Mouse (Mus musculus) kidney, postnatal 4 days (tissue): ENCODE measurements around the gene Trp53inp2.

Source experiments
- DNase-seq, 2 experiments: peaks; one replicate each; pipeline ENCODE4 v3.0.0; 2021; ENCODE audit warnings: mixed read lengths in 2 of 2

Trp53inp2 gene

GRCm38 (mm10) chr2:155385731-155386533 lies 5.1 kb downstream of the Trp53inp2 start:
- DNase-seq, result peak; percentile 6 to 18

DNA sequence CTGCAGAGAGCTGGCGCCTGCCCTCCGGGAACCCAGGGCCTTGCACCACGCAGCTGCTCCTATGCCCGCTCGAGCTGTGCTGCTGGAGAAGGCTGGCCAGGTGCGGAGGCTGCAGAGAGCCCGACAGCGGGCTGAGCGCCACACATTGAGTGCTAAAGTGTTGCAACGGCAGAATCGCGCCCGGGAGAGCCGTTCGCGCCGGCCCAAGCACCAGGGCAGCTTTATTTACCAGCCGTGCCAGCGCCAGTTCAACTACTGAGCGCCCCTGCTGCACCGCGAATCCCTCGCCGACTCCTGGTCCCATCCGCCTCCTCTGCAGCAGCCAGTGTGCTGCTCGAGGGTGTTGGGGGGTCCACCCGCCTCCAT lies 5.7 kb downstream of the Trp53inp2 start:
- DNase-seq, result peak; percentile 18 to 23

DNA sequence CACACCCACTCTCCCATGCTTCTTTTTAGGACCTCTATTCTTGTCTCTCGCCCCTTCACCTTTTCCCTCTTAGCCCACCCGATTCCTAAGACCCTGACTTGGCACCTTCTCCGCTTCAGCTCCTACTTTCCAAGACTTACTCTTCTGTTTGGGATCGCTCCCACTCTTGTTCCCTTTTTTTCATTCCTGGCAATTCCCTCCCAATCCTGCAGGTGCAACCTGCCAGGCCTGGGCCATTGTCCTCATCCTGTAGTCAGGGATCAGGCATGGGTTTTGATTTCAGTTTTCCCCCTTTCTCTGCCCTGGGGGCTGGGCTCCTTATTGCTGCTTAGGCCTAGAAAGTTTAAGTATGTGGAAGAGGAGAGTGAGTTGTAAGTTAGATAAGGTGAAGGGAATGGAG lies 6.2 kb downstream of the Trp53inp2 start:
- peak in 1 of 2 experiments; percentile 10 for DNase-seq

GRCm38 (mm10) chr2:155388573-155388972 lies 7.7 kb downstream of the Trp53inp2 start:
- DNase-seq, result no peak

DNA sequence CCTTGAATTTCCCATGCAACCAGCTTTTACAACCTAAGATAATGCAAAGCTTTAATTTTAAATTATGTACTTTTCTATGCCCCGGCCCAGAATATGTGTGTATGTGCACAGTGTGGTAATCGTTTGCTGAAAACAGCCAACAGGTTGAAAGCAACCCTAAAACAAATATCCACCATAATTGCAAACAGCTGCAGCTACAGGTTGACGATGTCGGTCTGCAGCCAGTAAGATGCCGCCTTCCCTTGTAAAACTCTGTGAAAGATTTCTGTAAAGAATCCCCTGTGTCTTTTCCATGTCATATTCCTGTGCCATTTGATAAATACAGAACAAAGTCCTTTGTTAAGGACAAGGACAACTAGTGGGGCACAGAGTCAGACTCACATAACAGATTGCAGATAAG lies 13.7 kb downstream of the Trp53inp2 start:
- no peak for DNase-seq

DNA sequence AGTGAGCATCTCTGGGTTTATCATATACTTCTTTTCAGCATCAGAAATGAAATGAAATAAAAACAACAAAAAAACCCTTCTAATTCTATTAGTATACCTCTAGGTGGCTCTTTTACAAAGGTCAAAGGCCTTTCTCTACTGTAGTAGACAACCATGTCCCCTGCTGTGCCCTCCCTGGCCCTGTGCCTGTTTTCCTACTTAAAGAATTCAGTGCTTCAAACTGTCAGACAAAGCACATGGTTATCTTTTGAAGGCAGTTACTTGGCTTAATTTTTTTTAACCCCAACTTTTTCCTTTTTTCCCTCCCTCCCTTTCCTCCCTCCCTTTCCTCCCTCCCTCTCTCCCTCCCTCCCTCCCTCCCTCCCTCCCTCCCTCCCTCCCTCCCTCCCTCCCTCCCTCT lies 19.4 kb downstream of the Trp53inp2 start:
- no peak for DNase-seq

DNA sequence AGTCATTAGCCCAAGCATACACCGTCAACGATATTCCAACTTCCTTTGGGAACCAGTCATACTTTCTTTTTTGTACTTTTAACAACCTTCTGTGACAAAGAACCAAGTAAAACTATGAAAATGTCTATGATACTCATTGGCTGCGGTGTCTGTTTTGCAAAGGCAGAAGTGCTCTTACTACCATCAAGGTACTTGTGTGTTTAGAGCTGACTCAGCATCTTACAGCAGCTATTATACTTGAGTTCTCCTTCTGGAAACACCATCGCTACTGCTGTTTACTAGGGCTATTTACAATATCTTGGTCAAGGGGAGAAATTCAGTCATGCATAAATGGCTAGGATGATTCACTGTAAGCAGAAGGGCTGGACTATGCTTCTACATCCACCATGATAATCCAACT lies 21.1 kb downstream of the Trp53inp2 start:
- no peak for DNase-seq

GRCm38 (mm10) chr2:155404635-155405034 lies 23.8 kb downstream of the Trp53inp2 start:
- DNase-seq, result no peak

- no peak for DNase-seq
Observed at GRCm38 (mm10) chr2:155420911-155421310, 40.1 kb downstream of the Trp53inp2 start.

- no peak for DNase-seq
Observed at GRCm38 (mm10) chr2:155436445-155436844, 55.6 kb downstream of the Trp53inp2 start.
